Mouse (Mus musculus) hindbrain, embryonic 10.5 days (tissue): ENCODE data around the gene Mast4. TPM values are rescaled to one million over a fixed set of nuclear protein-coding genes. Genes with fewer than 3 reads are reported as not detected.

Experiments
- DNase-seq: peaks from one replicate; pipeline ENCODE4 v3.0.0-alpha.2; 2017; ENCODE audit warnings: low spot score
- H3K27ac ChIP-seq: fragments of 300-500 bp; sonication (generic); 2 replicates; pipeline ENCODE4 v1.5.1; 2016; ENCODE audit warnings: mild to moderate bottlenecking, moderate library complexity
- H3K27me3 ChIP-seq: fragments of 300-500 bp; sonication (generic); 2 replicates; pipeline ENCODE4 v1.6.1; 2016; ENCODE audit warnings: mild to moderate bottlenecking; ENCODE audit not compliant: poor library complexity, insufficient read depth, severe bottlenecking
- H3K36me3 ChIP-seq: fragments of 300-500 bp; sonication (generic); 2 replicates; pipeline ENCODE4 v1.6.1; 2016; ENCODE audit warnings: mild to moderate bottlenecking, moderate library complexity
- H3K4me1 ChIP-seq: fragments of 300-500 bp; sonication (generic); replicated peaks from 2 replicates; pipeline ENCODE4 v1.6.1; 2016; ENCODE audit warnings: mild to moderate bottlenecking
- H3K4me3 ChIP-seq: fragments of 300-500 bp; sonication (generic); 2 replicates; pipeline ENCODE4 v1.5.1; 2016; ENCODE audit warnings: mild to moderate bottlenecking, moderate library complexity
- H3K9me3 ChIP-seq: fragments of 300-500 bp; sonication (generic); 2 replicates; pipeline ENCODE4 v1.6.1; 2016; ENCODE audit warnings: mild to moderate bottlenecking, moderate library complexity
- WGBS: fragments of 180-500 bp; shearing (Covaris S2); methylation state at CpG from one replicate; pipeline ENCODE4 v1.1.7; 2016; 5-methylcytosine and 5-hydroxymethylcytosine counted together
- polyA plus RNA-seq: library from polyadenylated mRNA; unstranded; fragments of >200 nt; fragmentation: Nextera tagmentation; extraction: Ambion mirVana; gene quantifications from 2 replicates; pipeline ENCODE4 v1.2.1, GENCODE M21; 2016

The Mast4 gene
- polyA plus RNA-seq, 1 experiment from 2014 or later: 19.3 TPM

DNA sequence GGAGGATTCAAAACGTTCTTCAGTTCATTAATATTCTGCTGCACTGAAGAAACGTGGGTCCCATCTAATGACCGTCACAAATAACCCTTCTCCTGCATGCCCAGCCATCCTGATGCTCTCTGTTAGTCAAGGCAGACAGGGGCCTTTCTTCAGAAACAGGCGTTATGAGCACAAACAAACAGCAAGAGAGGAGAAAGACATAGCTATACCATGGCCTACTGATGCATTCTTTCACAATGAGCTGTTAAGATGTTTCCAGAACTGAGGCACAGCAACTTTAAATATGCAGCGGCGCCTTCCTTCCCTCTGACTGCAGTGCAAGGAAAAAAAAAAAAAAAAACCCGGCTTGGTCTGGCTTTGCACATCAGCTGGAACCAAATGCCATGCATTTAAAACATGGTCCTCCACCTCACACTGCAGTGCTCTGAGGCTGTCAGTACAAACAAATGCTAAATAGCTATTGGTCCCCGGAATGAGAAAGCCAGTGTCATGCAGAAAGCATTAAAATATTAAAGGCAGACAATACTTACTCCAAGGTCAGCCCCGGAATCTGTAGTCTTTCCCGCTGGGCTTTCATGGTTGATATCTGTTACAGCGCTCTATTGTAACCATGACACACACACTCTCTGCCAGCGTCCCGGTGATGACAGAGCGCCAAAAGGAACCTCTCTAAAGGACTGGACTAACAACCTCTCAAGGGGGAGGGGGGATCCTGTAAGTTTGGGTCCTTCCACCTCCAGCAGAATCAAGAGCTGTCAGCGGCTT is 376.6 kb downstream of the Mast4 start:
- peak; percentile 69 for DNase-seq
- peak overlapping the region; percentile 47 for H3K4me3 ChIP-seq
- 4% methylated on average over 15 of the region's 15 CpGs for WGBS
- no peaks in the 10 kb centered on the region for H3K9me3 ChIP-seq
- H3K27ac ChIP-seq: peak overlapping the region; percentile 74
- 0 out of 2 replicates have a peak, but pooled peaks cover 2% of the 10 kb centered on the region for H3K27me3 ChIP-seq
- no peaks in the 10 kb centered on the region for H3K36me3 ChIP-seq
- H3K4me1 ChIP-seq: peaks cover 21% of the 10 kb centered on the region

GRCm38 (mm10) chr13:102955506-102955905 is 378.8 kb downstream of the Mast4 start:
- WGBS: 91% methylated on average over 2 of the region's 2 CpGs
- Histone ChIP-seq H3K4me3 (no peak overlapping the region), H3K36me3 (no peaks in the 10 kb centered on the region), H3K9me3 (no peaks in the 10 kb centered on the region), H3K4me1 (peaks cover 24% of the 10 kb centered on the region), H3K27me3 (0 out of 2 replicates have a peak, but pooled peaks cover 2% of the 10 kb centered on the region), H3K27ac (no peak overlapping the region)
- DNase-seq: no peak

GRCm38 (mm10) chr13:102949756-102950155 is 384.5 kb downstream of the Mast4 start:
- no peaks in the 10 kb centered on the region for H3K27me3 ChIP-seq
- no peak overlapping the region for H3K4me3 ChIP-seq
- no peaks in the 10 kb centered on the region for H3K36me3 ChIP-seq
- no peak overlapping the region for H3K27ac ChIP-seq
- H3K4me1 ChIP-seq: peaks cover 37% of the 10 kb centered on the region
- no peak for DNase-seq
- no peaks in the 10 kb centered on the region for H3K9me3 ChIP-seq
- 55% methylated on average over 7 of the region's 7 CpGs for WGBS

GRCm38 (mm10) chr13:102948966-102949365 is 385.3 kb downstream of the Mast4 start:
- Histone ChIP-seq H3K27ac (no peak overlapping the region), H3K27me3 (no peaks in the 10 kb centered on the region), H3K36me3 (no peaks in the 10 kb centered on the region), H3K4me1 (peaks cover 37% of the 10 kb centered on the region), H3K9me3 (no peaks in the 10 kb centered on the region), H3K4me3 (no peak overlapping the region)
- DNase-seq: no peak
- WGBS: 77% methylated on average over 3 of the region's 3 CpGs

GRCm38 (mm10) chr13:102947546-102947945 is 386.8 kb downstream of the Mast4 start:
- Histone ChIP-seq H3K36me3 (no peaks in the 10 kb centered on the region), H3K27ac (no peak overlapping the region), H3K9me3 (no peaks in the 10 kb centered on the region), H3K4me1 (peaks cover 31% of the 10 kb centered on the region), H3K27me3 (no peaks in the 10 kb centered on the region), H3K4me3 (no peak overlapping the region)
- no peak for DNase-seq
- WGBS: 92% methylated on average over 2 of the region's 2 CpGs

DNA sequence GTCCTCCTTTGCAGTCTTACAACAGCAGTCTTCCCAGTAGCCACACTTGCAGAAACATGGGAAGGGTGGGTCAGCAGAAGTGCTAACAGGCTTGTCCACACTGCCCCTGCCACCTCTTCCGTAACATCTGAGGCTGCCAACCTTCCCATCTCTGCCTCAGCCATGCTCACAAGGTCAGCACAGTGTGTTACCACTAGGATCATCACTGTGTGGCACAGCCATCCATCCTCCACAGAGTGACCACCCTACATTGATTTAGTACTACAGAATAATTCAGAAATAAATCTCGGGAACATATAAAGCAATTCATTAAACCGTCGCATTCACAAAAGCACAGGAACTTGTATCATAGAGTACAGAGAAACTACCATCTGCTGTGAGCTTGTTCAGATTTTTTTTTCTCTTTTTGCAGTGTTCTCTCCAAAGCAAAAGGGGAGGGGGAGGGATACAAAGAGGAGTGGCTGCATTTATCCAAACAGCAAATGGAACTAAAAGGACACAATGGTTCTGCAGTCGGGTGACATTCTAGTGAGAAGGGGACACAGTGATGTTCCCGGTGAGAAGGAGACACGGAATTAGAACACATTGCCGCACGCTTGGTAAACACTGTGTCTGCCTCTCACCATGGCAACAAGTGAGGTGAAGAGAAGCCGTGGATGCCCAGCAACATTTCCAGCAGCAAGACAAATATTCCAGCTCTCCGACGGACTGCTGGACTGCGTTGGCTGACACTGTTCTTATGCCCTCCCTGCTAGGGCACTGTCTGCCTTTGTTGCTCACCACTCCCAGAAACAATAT is 388.1 kb downstream of the Mast4 start:
- peak; percentile 18 for DNase-seq
- Histone ChIP-seq H3K4me3 (no peak overlapping the region), H3K27ac (0 out of 2 replicates have a peak overlapping the region, but pooled peaks have one; percentile 16), H3K36me3 (no peaks in the 10 kb centered on the region), H3K9me3 (no peaks in the 10 kb centered on the region), H3K27me3 (no peaks in the 10 kb centered on the region), H3K4me1 (peaks cover 31% of the 10 kb centered on the region)
- WGBS: 57% methylated on average over 13 of the region's 13 CpGs

DNA sequence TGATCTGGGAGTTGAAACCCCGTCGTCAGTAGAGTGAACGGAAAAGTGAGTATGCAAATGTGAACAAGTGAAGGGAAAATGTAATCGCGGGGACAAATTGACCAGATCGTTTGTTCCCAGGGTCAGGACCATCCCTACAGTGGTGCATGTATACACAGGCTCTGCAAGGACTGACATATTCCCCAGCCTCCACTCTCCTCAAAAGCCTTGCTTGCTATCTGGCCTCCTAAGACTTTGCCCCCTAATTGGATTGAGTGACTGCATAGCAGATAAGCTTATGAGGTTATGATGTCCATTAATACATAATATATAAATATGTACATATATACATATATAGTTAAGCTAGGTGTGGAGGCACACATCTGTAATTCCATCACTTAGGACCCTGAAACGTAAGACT is 388.8 kb downstream of the Mast4 start:
- H3K4me1 ChIP-seq: peaks cover 26% of the 10 kb centered on the region
- H3K36me3 ChIP-seq: no peaks in the 10 kb centered on the region
- WGBS: 92% methylated on average over 7 of the region's 7 CpGs
- no peak overlapping the region for H3K4me3 ChIP-seq
- H3K27me3 ChIP-seq: no peaks in the 10 kb centered on the region
- no peak overlapping the region for H3K27ac ChIP-seq
- no peaks in the 10 kb centered on the region for H3K9me3 ChIP-seq
- DNase-seq: no peak

DNA sequence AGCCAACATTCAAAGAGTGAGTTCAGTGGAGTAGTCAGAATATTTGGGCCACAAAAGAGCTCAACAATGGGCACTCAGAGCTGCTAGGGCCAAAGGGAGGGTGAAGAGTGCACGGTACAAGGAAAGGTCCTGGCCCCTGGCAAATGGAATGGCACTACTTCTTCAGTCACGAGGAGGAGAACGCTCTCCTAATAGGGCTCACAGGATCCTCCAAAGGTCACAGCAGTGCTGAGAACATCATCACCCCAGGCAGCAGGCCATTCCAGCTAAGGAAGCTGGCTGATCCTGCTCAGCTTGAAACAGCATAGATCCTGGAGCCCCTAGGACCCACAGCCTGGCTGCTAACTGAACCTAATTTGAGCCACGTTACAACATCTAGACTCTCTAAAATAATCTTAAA is 389.8 kb downstream of the Mast4 start:
- Histone ChIP-seq H3K9me3 (no peaks in the 10 kb centered on the region), H3K4me3 (no peak overlapping the region), H3K27me3 (no peaks in the 10 kb centered on the region), H3K4me1 (peaks cover 17% of the 10 kb centered on the region), H3K27ac (no peak overlapping the region), H3K36me3 (no peaks in the 10 kb centered on the region)
- WGBS: 76% methylated on average over 4 of the region's 4 CpGs
- DNase-seq: no peak

GRCm38 (mm10) chr13:102942557-102942956 is 391.7 kb downstream of the Mast4 start:
- DNase-seq: no peak
- H3K4me1 ChIP-seq: peaks cover 11% of the 10 kb centered on the region
- no peaks in the 10 kb centered on the region for H3K36me3 ChIP-seq
- WGBS: 83% methylated on average over 2 of the region's 2 CpGs
- no peaks in the 10 kb centered on the region for H3K9me3 ChIP-seq
- no peak overlapping the region for H3K27ac ChIP-seq
- H3K4me3 ChIP-seq: no peak overlapping the region
- no peaks in the 10 kb centered on the region for H3K27me3 ChIP-seq

DNA sequence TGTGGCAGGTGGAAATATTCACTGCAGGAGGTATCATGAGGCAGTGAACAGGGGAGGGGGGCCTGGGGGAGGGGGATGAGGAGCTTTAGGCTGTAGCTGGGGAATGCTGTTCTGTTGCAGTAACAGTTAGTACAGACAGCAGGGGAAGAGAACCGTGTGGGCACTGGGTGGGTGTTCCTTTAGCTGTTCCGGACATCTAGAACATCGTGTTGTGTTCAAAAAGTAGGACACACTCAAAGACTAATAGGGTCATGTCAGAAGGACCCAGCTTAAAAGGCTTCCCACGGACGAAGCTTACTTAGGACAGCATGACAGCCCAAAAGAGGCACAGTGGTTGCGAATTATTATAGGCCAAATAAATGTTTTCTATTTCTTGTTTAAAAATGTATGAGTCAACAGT is 393.8 kb downstream of the Mast4 start:
- 86% methylated on average over 6 of the region's 6 CpGs for WGBS
- no peak overlapping the region for H3K4me3 ChIP-seq
- H3K27ac ChIP-seq: no peak overlapping the region
- H3K36me3 ChIP-seq: no peaks in the 10 kb centered on the region
- no peaks in the 10 kb centered on the region for H3K9me3 ChIP-seq
- no peaks in the 10 kb centered on the region for H3K27me3 ChIP-seq
- H3K4me1 ChIP-seq: no peaks in the 10 kb centered on the region; the same call in 1 of the 2 replicates
- DNase-seq: no peak

DNA sequence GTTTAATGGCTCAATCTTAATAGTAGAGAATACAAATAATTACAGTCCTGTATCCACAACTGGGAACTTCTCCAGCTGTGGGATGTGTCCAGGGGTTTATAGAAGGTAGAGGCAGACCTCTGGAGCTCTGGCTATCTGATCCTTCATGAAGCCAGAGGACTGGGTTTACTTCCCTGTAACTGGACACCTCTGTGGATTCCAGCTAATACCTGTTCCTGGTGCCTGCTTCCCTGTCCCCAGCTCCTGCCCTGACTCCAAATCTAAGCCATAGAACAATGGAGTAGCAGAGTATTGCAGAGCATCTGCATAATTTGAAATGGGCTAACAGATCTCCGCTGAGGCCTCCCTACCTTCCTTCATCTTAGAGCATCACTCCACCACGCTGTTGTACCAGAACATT is 398.1 kb downstream of the Mast4 start:
- H3K27me3 ChIP-seq: no peaks in the 10 kb centered on the region
- H3K36me3 ChIP-seq: no peaks in the 10 kb centered on the region
- WGBS: 92% methylated on average over 2 of the region's 2 CpGs
- no peak for DNase-seq
- no peak overlapping the region for H3K27ac ChIP-seq
- H3K4me3 ChIP-seq: no peak overlapping the region
- no peaks in the 10 kb centered on the region for H3K9me3 ChIP-seq
- no peaks in the 10 kb centered on the region for H3K4me1 ChIP-seq

DNA sequence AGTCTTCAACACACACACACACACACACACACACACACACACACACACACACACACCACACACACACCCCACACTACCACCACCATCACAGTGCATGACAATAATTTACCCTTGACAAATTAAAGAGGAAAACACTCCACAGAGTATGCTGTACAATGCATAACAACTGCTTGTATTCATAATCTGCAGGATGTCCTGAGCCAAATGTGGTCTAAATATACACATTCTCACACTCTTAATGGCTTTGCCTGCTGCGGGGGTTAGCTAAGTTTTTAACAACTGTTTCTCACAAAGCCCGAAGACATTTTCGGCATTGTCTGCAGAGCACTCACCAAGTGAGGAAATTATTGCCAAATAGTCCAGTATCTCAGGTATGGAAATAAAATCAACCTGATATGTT is 398.5 kb downstream of the Mast4 start:
- Histone ChIP-seq H3K27ac (no peak overlapping the region), H3K9me3 (no peaks in the 10 kb centered on the region), H3K36me3 (no peaks in the 10 kb centered on the region), H3K27me3 (no peaks in the 10 kb centered on the region), H3K4me1 (no peaks in the 10 kb centered on the region), H3K4me3 (no peak overlapping the region)
- 93% methylated on average over 3 of the region's 3 CpGs for WGBS
- no peak for DNase-seq

GRCm38 (mm10) chr13:102933702-102934101 is 400.6 kb downstream of the Mast4 start:
- no peaks in the 10 kb centered on the region for H3K9me3 ChIP-seq
- H3K4me3 ChIP-seq: no peak overlapping the region
- H3K27ac ChIP-seq: no peak overlapping the region
- no peaks in the 10 kb centered on the region for H3K4me1 ChIP-seq
- no peaks in the 10 kb centered on the region for H3K36me3 ChIP-seq
- no peak for DNase-seq
- H3K27me3 ChIP-seq: no peaks in the 10 kb centered on the region
- WGBS: 94% methylated on average over 5 of the region's 5 CpGs
